Mouse (Mus musculus) gastrocnemius, postnatal 4 days (tissue): ENCODE measurements around the gene Rhno1. TPM values are rescaled to one million over a fixed set of nuclear protein-coding genes. Genes with fewer than 3 reads are reported as not detected.
A peak's percentile ranks its signal among the peaks of the same experiment; 100 is the strongest.

ENCODE experiments used
- DNase-seq, 2 experiments: peaks; one replicate each; pipeline ENCODE4 v3.0.0; 2021 to 2022; ENCODE audit warnings: low spot score in 2 of 2, mixed read lengths in 2 of 2
- total RNA-seq, 2 experiments: library from RNA; stranded (reverse); gene quantifications; 2 replicates each; pipeline ENCODE4 v1.2.3; 2021

The Rhno1 gene
- total RNA-seq, 2 experiments from 2014 or later = 24.0 to 24.7 TPM

GRCm38 (mm10) chr6:128364721-128365120, 2.0 kb upstream of the Rhno1 start:
- no peak for DNase-seq

GRCm38 (mm10) chr6:128363007-128363825, 505 bp upstream of the Rhno1 start:
- DNase-seq = no peak

GRCm38 (mm10) chr6:128361901-128362300, 810 bp downstream of the Rhno1 start:
- no peak for DNase-seq

- peak in 1 of 2 experiments; percentile 51 for DNase-seq
Observed at GRCm38 (mm10) chr6:128358999-128359398, 3.7 kb downstream of the Rhno1 start.

- DNase-seq = peak; percentile 97 to 98
Observed at GRCm38 (mm10) chr6:128355726-128356416, 6.8 kb downstream of the Rhno1 start, which contains the start of gene Tulp3. TSS of gene Tulp3 (minus strand) at chr6:128355851.

GRCm38 (mm10) chr6:128355201-128355681, 7.5 kb downstream of the Rhno1 start:
- DNase-seq = peak in 1 of 2 experiments; percentile 47

- DNase-seq = no peak
Observed at GRCm38 (mm10) chr6:128354140-128354539, 8.6 kb downstream of the Rhno1 start.

GRCm38 (mm10) chr6:128349711-128350110, 13.0 kb downstream of the Rhno1 start:
- no peak for DNase-seq

- DNase-seq = no peak
Observed at GRCm38 (mm10) chr6:128346782-128347181, 15.9 kb downstream of the Rhno1 start.

GRCm38 (mm10) chr6:128345623-128346022, 17.1 kb downstream of the Rhno1 start:
- DNase-seq = no peak

- no peak for DNase-seq
Observed at GRCm38 (mm10) chr6:128341956-128342723, 20.6 kb downstream of the Rhno1 start.

GRCm38 (mm10) chr6:128338876-128339275, 23.8 kb downstream of the Rhno1 start:
- no peak for DNase-seq

- no peak for DNase-seq
Observed at GRCm38 (mm10) chr6:128337467-128337866, 25.2 kb downstream of the Rhno1 start.

- peak; percentile 38 to 67 for DNase-seq
Observed at GRCm38 (mm10) chr6:128334397-128335124, 28.1 kb downstream of the Rhno1 start.

- DNase-seq = peak in 1 of 2 experiments; percentile 57
Observed at GRCm38 (mm10) chr6:128318317-128318716, 44.4 kb downstream of the Rhno1 start.

GRCm38 (mm10) chr6:128315597-128315996, 47.1 kb downstream of the Rhno1 start:
- no peak for DNase-seq

- DNase-seq = no peak
Observed at GRCm38 (mm10) chr6:128314796-128315195, 47.9 kb downstream of the Rhno1 start.

- DNase-seq = peak; percentile 46 to 54
Observed at GRCm38 (mm10) chr6:128308311-128308710, 54.4 kb downstream of the Rhno1 start.
